Mouse (Mus musculus) thymus, postnatal 4 days (tissue): Measurements from ENCODE around the gene Clic5.

ENCODE experiments used
- DNase-seq: peaks from one replicate; pipeline ENCODE4 v3.0.0; 2021

The Clic5 gene

DNA sequence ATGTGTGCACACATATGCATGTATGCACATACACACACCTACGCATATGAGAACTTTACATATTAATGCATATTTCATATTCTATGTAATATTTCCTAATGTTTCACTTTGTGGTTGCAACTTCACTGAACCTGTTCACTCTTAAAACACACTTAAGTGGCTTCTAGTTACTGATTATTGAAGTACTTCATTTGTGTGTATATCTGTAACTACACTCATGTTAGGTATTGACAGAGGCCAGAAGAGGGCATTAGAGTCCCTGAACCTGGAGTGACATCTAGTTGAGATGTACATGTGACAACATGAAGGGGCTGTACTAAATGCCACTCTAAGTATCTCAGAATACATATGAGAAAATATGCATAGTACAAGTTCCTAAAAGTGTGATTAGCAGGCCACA is 99.9 kb downstream of the Clic5 start:
- DNase-seq, result no peak

- DNase-seq, result no peak
Observed at GRCm38 (mm10) chr17:44297221-44297620, 108.8 kb downstream of the Clic5 start.

- DNase-seq, result no peak
Observed at GRCm38 (mm10) chr17:44300236-44300635, 111.9 kb downstream of the Clic5 start.

GRCm38 (mm10) chr17:44300723-44301122 is 112.3 kb downstream of the Clic5 start:
- no peak for DNase-seq

GRCm38 (mm10) chr17:44301224-44301811 is 112.9 kb downstream of the Clic5 start:
- DNase-seq, result no peak

GRCm38 (mm10) chr17:44304076-44304475 is 115.7 kb downstream of the Clic5 start:
- no peak for DNase-seq

DNA sequence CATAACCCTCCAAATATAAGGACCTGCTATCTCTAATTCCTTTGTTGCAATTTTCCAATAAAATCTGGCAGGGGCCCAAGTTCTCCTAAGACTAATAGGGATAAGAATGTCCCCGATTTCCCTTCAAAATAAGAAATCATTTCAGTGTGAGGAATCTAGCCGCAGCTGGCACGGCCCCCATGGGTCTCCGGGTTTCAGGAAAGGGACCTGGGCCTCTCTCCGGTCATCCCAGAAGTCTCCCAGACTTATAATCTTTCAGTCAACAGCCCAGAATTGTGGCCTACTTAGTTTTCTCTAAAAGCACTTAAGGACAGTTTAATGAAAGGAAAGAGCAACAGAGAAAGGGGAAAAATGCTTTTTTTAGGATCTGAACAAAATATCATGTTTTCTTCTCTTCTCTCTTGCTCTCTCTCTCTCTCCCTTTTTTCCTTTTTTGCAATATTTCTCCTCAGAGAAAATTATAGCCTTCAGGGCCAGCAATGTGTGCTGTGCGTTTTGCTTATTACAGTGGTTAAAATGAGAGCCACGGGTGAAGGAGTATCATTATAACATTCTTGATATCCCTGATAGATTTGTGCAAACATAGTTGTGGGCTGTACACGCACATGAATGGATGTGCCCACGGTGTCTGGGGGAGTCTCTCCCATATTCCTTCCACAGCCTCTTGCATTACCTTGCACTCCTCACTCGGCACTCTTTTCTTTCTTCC is 121.7 kb downstream of the Clic5 start:
- no peak for DNase-seq

GRCm38 (mm10) chr17:44325314-44325713 is 136.9 kb downstream of the Clic5 start:
- DNase-seq, result no peak

- no peak for DNase-seq
Observed at GRCm38 (mm10) chr17:44327279-44328146, 139.1 kb downstream of the Clic5 start.

- DNase-seq, result no peak
Observed at GRCm38 (mm10) chr17:44328147-44328482, 139.7 kb downstream of the Clic5 start.
